Mouse (Mus musculus): ENCODE measurements at regions not wholly inside any gene's neighbourhood (a gene's known extent, or its start where the extent isn't known, plus 50 kb on each side); places are given as distances from the start of the nearest gene placed in this dataset.
A peak's percentile ranks its signal among the peaks of the same experiment; 100 is the strongest.
"Not testable (repeated sequence)": the region's sequence is repeated elsewhere in the genome, so short reads cannot be mapped to it uniquely, and the experiment has no call there.

DNA sequence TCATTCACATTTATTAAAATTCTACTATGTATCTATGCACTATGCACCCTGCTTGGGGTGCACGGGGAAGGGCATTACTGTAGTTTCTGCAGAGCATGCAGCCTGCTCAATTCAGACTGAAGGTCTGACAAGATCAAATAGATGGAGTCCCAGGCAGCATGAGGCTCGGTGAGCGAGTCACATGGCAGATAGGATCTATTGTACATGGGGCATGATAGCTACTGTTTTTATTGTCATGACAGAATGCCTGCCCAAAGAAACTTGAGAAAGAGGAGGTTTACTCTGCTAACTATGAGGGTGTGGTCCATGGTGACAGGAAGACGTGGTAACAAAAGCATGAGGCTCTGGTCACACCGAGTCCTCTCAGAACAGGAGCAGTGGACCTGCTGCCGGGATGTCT is 203.1 kb upstream of the Sesn3 start:
- DNase-seq (ENCODE audit: low read depth, low spot score) (no peak), ATAC-seq (no peak)
- POLR2A ChIA-PET = no interaction called here
- no peaks in the 10 kb centered on the region for H3K27me3 ChIP-seq
- CTCF ChIA-PET = no interaction called here
- in situ Hi-C loops (cut with MboI; ENCODE audit: low pct_unique_long_range_greater_than_20kb) = no loop called here
- TF ChIP-seq CTCF (IDR thresholded peaks at IDR 0.05) = no peak

DNA sequence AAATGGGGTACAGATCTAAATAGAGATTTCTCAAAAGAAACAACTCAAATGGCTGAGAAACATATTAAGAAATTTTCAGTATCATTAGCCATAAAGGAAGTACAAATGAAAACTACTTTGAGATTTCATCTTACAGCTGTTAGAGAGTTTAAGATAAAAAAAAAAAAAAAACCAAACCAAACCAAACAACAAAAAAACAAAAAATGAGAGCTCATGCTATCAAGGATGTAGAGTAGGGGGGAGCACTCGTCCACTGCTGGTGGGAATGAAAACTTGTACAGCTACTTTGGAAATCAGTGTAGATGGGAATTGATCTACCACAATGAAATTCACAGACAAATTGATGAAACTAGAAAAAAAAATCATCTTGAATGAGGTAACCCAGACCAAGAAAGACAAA is 201.9 kb upstream of the Sesn3 start:
- ChIA-PET POLR2A (interaction anchor here (0.6 kb wide), 1 partner anchor 964 kb away, joined by 5 read pairs; no protein-coding TSS in a partner anchor), CTCF (no interaction called here)
- no peak for ATAC-seq
- in situ Hi-C loops (cut with MboI; ENCODE audit: low pct_unique_long_range_greater_than_20kb) = no loop called here
- no peak for DNase-seq (ENCODE audit: low read depth, low spot score)
- no peak for TF ChIP-seq CTCF (IDR thresholded peaks at IDR 0.05)
- no peaks in the 10 kb centered on the region for H3K27me3 ChIP-seq

DNA sequence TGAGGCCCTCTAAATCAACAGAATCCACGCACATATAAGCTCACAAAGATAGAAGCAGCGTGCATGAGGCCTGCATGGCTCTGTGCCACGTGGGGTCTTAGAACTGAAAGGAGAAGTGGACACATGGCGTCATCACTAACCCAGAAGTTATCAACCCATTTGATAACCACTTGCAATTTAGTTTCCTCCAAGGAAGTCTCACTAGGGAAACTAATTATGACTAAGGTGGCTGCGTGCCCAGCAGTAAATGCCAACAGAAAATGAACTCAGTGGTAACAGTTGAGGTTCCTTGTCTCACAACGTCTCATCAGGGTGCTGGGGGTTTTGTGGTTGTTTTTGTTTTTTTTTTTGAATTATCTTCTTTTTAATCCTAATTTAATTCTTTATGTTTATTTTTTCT is 200.6 kb upstream of the Sesn3 start:
- ATAC-seq (no peak), DNase-seq (ENCODE audit: low read depth, low spot score) (no peak)

DNA sequence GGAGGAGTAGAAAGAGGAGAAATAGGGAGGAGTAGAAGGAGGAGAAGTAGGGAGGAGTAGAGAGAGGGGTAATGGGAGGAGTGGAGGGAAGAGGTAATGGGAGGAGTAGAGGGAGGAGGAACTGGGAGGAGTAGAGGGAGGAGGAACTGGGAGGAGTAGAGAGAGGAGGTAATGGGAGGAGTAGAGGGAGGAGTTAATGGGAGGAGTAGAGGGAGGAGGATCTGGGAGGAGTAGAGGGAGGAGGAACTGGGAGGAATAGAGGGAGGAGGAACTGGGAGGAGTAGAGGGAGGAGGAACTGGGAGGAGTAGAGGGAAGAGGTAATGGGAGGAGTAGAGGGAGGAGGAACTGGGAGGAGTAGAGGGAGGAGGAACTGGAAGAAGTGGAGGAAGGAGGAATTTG is 200.0 kb upstream of the Sesn3 start:
- in situ Hi-C loops (cut with MboI; ENCODE audit: low pct_unique_long_range_greater_than_20kb); CTCF ChIA-PET; H3K27me3 ChIP-seq; ATAC-seq; POLR2A ChIA-PET; DNase-seq (ENCODE audit: low read depth, low spot score): not testable (repeated sequence)

More for the DNA sequence above, 200.6 kb upstream of the Sesn3 start:
- TF ChIP-seq CTCF (IDR thresholded peaks at IDR 0.05) = no peak
- in situ Hi-C loops (cut with MboI; ENCODE audit: low pct_unique_long_range_greater_than_20kb) = no loop called here
- ChIA-PET CTCF (no interaction called here), POLR2A (no interaction called here)
- H3K27me3 ChIP-seq = no peaks in the 10 kb centered on the region

DNA sequence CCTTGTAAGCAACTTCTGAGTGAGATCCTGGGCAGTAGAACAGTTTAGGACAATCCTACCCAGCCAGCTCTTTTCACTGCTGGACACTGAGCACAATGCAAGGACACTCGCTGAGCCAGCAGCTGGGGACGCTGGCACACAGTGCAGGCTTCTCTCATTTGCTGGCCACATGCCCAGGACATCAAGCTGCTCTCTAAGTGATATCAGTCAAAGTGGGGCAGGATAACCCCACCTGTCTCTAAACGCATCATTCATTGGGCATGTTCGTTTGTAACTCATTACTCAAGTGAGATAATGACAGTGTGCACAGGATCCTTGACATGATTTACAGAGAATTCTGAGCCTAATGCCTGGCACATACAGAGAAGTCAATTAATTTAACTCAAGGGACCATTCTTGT is 199.4 kb upstream of the Sesn3 start:
- in situ Hi-C loops (cut with MboI; ENCODE audit: low pct_unique_long_range_greater_than_20kb) = no loop called here
- POLR2A ChIA-PET = no interaction called here
- H3K27me3 ChIP-seq = no peaks in the 10 kb centered on the region
- DNase-seq (ENCODE audit: low read depth, low spot score) (no peak), ATAC-seq (no peak)
- no peak for TF ChIP-seq CTCF (IDR thresholded peaks at IDR 0.05)
- CTCF ChIA-PET = no interaction called here

DNA sequence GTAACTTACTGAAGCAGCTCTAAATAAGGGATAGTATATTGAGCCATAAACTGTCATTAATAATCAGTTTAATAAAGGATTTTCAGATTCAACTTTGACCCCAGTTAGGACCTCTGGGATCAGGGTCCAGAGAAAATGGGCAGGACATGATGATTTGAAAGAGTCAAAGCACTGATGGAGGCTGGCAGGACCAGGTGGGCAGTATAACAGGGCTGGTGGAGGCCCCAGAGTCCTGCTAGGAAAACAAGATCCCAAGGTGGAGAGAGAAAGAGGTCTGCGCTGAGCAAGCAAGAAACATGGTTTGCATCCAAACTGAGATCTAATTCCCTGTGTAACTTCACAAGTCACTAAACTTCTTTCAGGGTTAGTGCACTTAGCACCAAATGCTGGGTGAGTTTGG is 199.0 kb upstream of the Sesn3 start:
- no peaks in the 10 kb centered on the region for H3K27me3 ChIP-seq
- no peak for TF ChIP-seq CTCF (IDR thresholded peaks at IDR 0.05)
- in situ Hi-C loops (cut with MboI; ENCODE audit: low pct_unique_long_range_greater_than_20kb) = no loop called here
- ChIA-PET POLR2A (no interaction called here), CTCF (interaction anchor here (1.3 kb wide), 1 partner anchor 200 kb away, joined by 3 read pairs; no protein-coding TSS in a partner anchor)
- ATAC-seq (no peak), DNase-seq (ENCODE audit: low read depth, low spot score) (no peak)

DNA sequence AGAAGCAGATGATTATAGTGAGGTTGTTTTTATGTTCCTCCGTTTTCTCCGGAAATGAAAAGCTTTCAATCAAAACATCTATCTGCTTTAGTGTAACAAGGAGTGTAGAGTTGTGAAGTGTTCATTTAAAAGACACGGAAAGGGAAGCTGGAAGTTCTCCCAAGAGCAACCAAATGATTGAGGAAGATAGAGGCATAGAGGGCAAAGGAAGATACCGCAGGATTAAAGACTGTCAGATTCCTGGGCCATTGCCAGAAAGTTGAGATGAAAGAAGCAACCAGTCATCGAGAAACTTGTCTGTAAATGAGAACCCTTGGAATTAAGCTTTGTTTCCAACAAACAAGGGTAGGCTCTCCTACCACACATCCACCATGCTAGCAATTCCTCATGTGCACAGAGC is 198.1 kb upstream of the Sesn3 start:
- H3K27me3 ChIP-seq = no peaks in the 10 kb centered on the region
- DNase-seq (ENCODE audit: low read depth, low spot score) = no peak
- ChIA-PET CTCF (interaction anchor here (0.5 to 1.3 kb wide), 3 partner anchors 14 to 199 kb away, joined by 3 read pairs; no protein-coding TSS in a partner anchor), POLR2A (no interaction called here)
- TF ChIP-seq CTCF (IDR thresholded peaks at IDR 0.05) = no peak
- in situ Hi-C loops (cut with MboI; ENCODE audit: low pct_unique_long_range_greater_than_20kb) = no loop called here
- ATAC-seq = no peak

DNA sequence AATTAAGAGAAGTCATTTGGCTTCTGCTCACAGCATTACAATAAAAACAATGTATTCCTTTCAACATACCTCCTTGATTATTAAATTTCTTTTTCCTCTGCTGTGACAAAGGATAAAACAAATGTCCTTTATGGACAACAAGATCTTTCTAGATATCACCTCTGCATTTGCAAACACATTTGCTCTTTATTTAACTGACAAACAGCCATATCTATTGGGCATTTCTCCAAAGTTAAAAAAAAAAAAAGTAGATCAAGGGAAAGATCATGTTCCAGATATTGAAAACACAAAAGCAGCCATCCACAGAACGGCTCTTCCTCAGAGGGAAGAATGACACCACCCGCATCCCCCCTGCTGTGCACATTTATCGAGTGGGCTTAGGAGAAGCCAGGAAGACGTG is 193.7 kb upstream of the Sesn3 start:
- POLR2A ChIA-PET = interaction anchor here (0.6 kb wide), 1 partner anchor 13 kb away, joined by 4 read pairs; no protein-coding TSS in a partner anchor
- no peaks in the 10 kb centered on the region for H3K27me3 ChIP-seq
- no peak for TF ChIP-seq CTCF (IDR thresholded peaks at IDR 0.05)
- DNase-seq (ENCODE audit: low read depth, low spot score) (no peak), ATAC-seq (no peak)
- in situ Hi-C loops (cut with MboI; ENCODE audit: low pct_unique_long_range_greater_than_20kb) = no loop called here
- CTCF ChIA-PET = interaction anchor here (1.6 kb wide), 1 partner anchor 11 kb away, joined by 3 read pairs; no protein-coding TSS in a partner anchor

DNA sequence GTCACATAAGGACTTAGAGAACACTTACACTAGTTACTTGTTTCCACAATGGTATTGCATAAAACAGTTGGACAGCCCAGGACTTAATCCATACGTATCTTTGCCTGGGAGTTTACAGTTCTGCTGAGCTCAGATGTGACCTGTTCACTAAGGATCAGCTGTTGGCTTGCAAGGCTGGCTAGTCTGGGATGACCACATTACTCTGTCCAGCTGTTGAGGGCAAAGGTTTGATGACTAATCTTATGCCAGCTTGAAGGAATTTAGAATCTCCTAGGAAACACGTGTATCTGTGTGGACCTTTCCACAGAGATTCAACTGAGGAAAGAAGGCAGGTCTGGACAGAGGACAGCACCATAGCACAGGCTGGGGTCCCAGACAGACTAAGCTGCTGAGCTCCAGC is 188.7 kb upstream of the Sesn3 start:
- ChIA-PET CTCF (interaction anchor here (1.4 kb wide), 1 partner anchor 17 kb away, joined by 3 read pairs; no protein-coding TSS in a partner anchor), POLR2A (no interaction called here)
- peak; percentile 25 for DNase-seq (ENCODE audit: low read depth, low spot score)
- in situ Hi-C loops (cut with MboI; ENCODE audit: low pct_unique_long_range_greater_than_20kb) = no loop called here
- peak; percentile 82 for ATAC-seq
- H3K27me3 ChIP-seq = no peaks in the 10 kb centered on the region
- no peak for TF ChIP-seq CTCF (IDR thresholded peaks at IDR 0.05)

DNA sequence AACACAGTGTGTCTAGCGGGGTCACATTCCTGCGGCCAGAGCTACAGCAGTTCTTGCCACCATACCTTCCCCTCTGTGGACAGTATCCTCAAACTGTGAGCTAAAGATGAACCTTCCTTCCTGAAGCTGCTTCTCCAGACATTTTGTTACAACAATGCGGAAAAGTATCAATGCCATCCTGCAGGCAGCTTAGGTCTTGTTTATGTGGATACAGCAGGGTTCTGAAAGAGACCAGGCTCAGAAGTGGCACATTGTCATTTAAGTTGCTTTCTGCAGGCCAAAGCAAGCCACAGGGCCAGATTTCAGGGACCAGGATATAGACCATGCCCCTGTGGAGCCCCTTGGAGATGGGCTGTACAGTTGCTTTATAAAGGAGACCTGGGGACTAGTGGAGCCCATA is 188.3 kb upstream of the Sesn3 start:
- in situ Hi-C loops (cut with MboI; ENCODE audit: low pct_unique_long_range_greater_than_20kb) = no loop called here
- ChIA-PET POLR2A (no interaction called here), CTCF (interaction anchor here (1.4 kb wide), 1 partner anchor 17 kb away, joined by 3 read pairs; no protein-coding TSS in a partner anchor)
- H3K27me3 ChIP-seq = no peaks in the 10 kb centered on the region
- ATAC-seq = no peak
- TF ChIP-seq CTCF (IDR thresholded peaks at IDR 0.05) = no peak
- DNase-seq (ENCODE audit: low read depth, low spot score) = no peak

DNA sequence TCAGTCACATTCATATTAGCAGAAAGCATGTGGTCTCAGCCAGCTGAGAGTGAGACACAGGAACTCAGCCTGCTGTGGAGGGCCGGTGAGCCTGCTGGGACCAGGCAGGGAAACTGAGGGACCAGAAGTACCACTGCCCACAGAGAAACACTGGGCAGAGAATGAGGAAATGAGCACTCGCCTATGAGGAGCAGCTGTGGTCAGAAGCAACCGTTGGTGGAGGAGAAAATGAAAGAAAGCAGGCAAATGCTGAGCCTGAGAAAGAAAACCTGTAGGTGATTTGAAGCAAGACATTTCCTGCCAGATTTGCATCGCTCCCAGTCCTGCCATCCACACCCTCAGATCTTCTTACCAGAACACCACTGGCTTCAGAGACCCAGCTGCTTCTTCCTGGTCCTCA is 187.0 kb upstream of the Sesn3 start:
- ATAC-seq (no peak), DNase-seq (ENCODE audit: low read depth, low spot score) (no peak)
- TF ChIP-seq CTCF (IDR thresholded peaks at IDR 0.05) = no peak
- in situ Hi-C loops (cut with MboI; ENCODE audit: low pct_unique_long_range_greater_than_20kb) = no loop called here
- CTCF ChIA-PET = no interaction called here
- POLR2A ChIA-PET = no interaction called here
- no peaks in the 10 kb centered on the region for H3K27me3 ChIP-seq

DNA sequence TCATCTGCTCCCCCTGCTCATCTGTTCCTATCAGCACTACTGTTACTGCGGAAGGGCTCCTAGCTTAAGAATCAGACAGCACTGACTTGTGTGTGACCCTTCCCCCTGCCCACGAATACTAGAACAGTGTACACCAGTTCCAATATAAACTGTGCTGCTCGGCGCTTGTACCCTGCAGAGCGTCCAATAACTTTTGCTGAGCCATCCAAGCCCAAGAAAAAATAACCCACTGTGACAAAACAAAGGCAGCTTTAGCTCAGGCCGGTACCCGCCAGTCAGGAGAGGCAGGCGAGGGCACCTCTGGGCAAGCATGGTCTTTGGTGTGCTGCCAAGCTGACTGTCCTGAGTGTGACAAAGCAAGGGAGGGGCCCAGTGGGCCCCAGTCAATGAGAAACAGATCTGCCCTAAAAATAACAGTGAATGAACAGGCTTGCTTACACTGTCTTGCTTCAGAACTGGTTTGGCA is 185.0 kb upstream of the Sesn3 start:
- peak; percentile 37 for DNase-seq (ENCODE audit: low read depth, low spot score)
- no peak for TF ChIP-seq CTCF (IDR thresholded peaks at IDR 0.05)
- no peaks in the 10 kb centered on the region for H3K27me3 ChIP-seq
- CTCF ChIA-PET = interaction anchor here (1.6 to 1.8 kb wide), 2 partner anchors 21 to 225 kb away, joined by 3 to 5 read pairs; no protein-coding TSS in a partner anchor
- POLR2A ChIA-PET = interaction anchor here (0.8 kb wide), 1 partner anchor 18 kb away, joined by 3 read pairs; no protein-coding TSS in a partner anchor
- peak; percentile 46 for ATAC-seq
- in situ Hi-C loops (cut with MboI; ENCODE audit: low pct_unique_long_range_greater_than_20kb) = no loop called here
